8 mouse cellular contexts compared by ENCODE assay signal in genomic region chr4:141382406-141382805, GRCm38 (mm10). TPM values are rescaled to one million over a fixed set of nuclear protein-coding genes. Genes with fewer than 3 reads are reported as not detected.
DNase-seq lines count a peak whose midpoint lies in the region; ATAC-seq and TF ChIP-seq lines count a peak whose summit lies in the region.

No protein-coding gene starts in this region.

- DNase-seq in kidney, adult 18-20 months = no peak
- peak; percentile 66 for DNase-seq in embryonic facial prominence, embryonic 11.5 days (ENCODE audit: low spot score)
- peak; percentile 58 for DNase-seq in neural tube, embryonic 11.5 days (ENCODE audit: low spot score)
- DNase-seq in urinary bladder, adult 2 months (ENCODE audit: low spot score) = no peak
- no peak for DNase-seq in layer of hippocampus, adult 9-10 months (ENCODE audit: low spot score)
- DNase-seq in cerebellum, adult 2 months = no peak

- no peaks in the 10 kb centered on the region for H3K9me3 ChIP-seq in kidney, embryonic 15.5 days (replicated peaks)
- H3K9me3 ChIP-seq in embryonic facial prominence, embryonic 11.5 days (replicated peaks; ENCODE audit: control insufficient read depth, low read length) = no peaks in the 10 kb centered on the region
- no peaks in the 10 kb centered on the region for H3K9me3 ChIP-seq in intestine, postnatal 0 days (ENCODE audit: control insufficient read depth)
- no peaks in the 10 kb centered on the region for H3K9me3 ChIP-seq in neural tube, embryonic 11.5 days (ENCODE audit: control insufficient read depth, low read length)

- H3K36me3 ChIP-seq in kidney, embryonic 15.5 days = no peaks in the 10 kb centered on the region
- H3K36me3 ChIP-seq in embryonic facial prominence, embryonic 11.5 days (replicated peaks; ENCODE audit: control insufficient read depth, insufficient read depth, low read depth, low read length) = no peaks in the 10 kb centered on the region
- H3K36me3 ChIP-seq in intestine, postnatal 0 days (ENCODE audit: control insufficient read depth, insufficient read depth) = no peaks in the 10 kb centered on the region
- H3K36me3 ChIP-seq in neural tube, embryonic 11.5 days (ENCODE audit: control insufficient read depth, insufficient read depth, low read length) = no peaks in the 10 kb centered on the region

- peak; percentile 34; the same call in 1 of the 2 replicates for ATAC-seq in kidney, embryonic 15.5 days (replicated peaks; ENCODE audit: low FRiP score)
- no peak for ATAC-seq in embryonic facial prominence, embryonic 11.5 days (replicated peaks; ENCODE audit: insufficient number of reproducible peaks, low FRiP score, low TSS enrichment, low read depth)
- ATAC-seq in intestine, postnatal 0 days = 0 out of 2 replicates have a peak, but pooled peaks have one; percentile 26
- ATAC-seq in neural tube, embryonic 11.5 days (ENCODE audit: insufficient read depth, low FRiP score, low TSS enrichment) = no peak

- TF ChIP-seq CTCF in intestine, postnatal 0 days (IDR thresholded peaks at IDR 0.05; ENCODE audit: low read depth) = peak; percentile 44
- TF ChIP-seq CTCF in cerebellum, adult 2 months (IDR thresholded peaks at IDR 0.05; ENCODE audit: borderline replicate concordance, insufficient read depth, low read depth, low read length) = no peak

- TF ChIP-seq POLR2A in cerebellum, adult 2 months (IDR thresholded peaks at IDR 0.05; ENCODE audit: borderline replicate concordance, insufficient read depth, low read length) = no peak

- WGBS in kidney, embryonic 15.5 days = under 1% methylated on average over 25 of the region's 25 CpGs
- under 1% methylated on average over 25 of the region's 25 CpGs for WGBS in embryonic facial prominence, embryonic 11.5 days
- 4% methylated on average over 25 of the region's 25 CpGs for WGBS in intestine, postnatal 0 days
- 1% methylated on average over 22 of the region's 25 CpGs for WGBS in neural tube, embryonic 11.5 days
- WGBS in cerebellum, adult 2 months = 2% methylated on average over 24 of the region's 25 CpGs

- no peak overlapping the region for H3K27ac ChIP-seq in kidney, embryonic 15.5 days
- no peak overlapping the region for H3K27ac ChIP-seq in embryonic facial prominence, embryonic 11.5 days (replicated peaks; ENCODE audit: low read depth, low read length)
- no peak overlapping the region for H3K27ac ChIP-seq in intestine, postnatal 0 days (ENCODE audit: low read depth, low read length)
- no peak overlapping the region for H3K27ac ChIP-seq in neural tube, embryonic 11.5 days (ENCODE audit: low read depth, low read length)
- H3K27ac ChIP-seq in cerebellum, adult 2 months (ENCODE audit: insufficient read depth, low read length) = no peak overlapping the region

- H3K4me1 ChIP-seq in kidney, embryonic 15.5 days = peaks cover 23% of the 10 kb centered on the region
- no peaks in the 10 kb centered on the region for H3K4me1 ChIP-seq in embryonic facial prominence, embryonic 11.5 days (ENCODE audit: control insufficient read depth, insufficient read depth, low read length)
- 0 out of 2 replicates have a peak, but pooled peaks cover 5% of the 10 kb centered on the region for H3K4me1 ChIP-seq in intestine, postnatal 0 days (replicated peaks; ENCODE audit: control insufficient read depth, insufficient read depth, low read length)
- peaks cover 8% of the 10 kb centered on the region; the same call in 1 of the 2 replicates for H3K4me1 ChIP-seq in neural tube, embryonic 11.5 days (ENCODE audit: control insufficient read depth, insufficient read depth, low read length)
- H3K4me1 ChIP-seq in cerebellum, adult 2 months (ENCODE audit: control insufficient read depth, insufficient read depth, low read length) = no peaks in the 10 kb centered on the region; the same call in 1 of the 2 replicates

- H3K4me2 ChIP-seq in kidney, embryonic 15.5 days = peak overlapping the region; percentile 84
- H3K4me2 ChIP-seq in embryonic facial prominence, embryonic 11.5 days (ENCODE audit: low read depth, low read length) = peak overlapping the region; percentile 52
- peak overlapping the region; percentile 63 for H3K4me2 ChIP-seq in intestine, postnatal 0 days (replicated peaks; ENCODE audit: low read depth)
- peak overlapping the region; percentile 52 for H3K4me2 ChIP-seq in neural tube, embryonic 11.5 days (ENCODE audit: low read depth)

- H3K9ac ChIP-seq in kidney, embryonic 15.5 days = peak overlapping the region; percentile 31; the same call in 1 of the 2 replicates
- peak overlapping the region; percentile 26 for H3K9ac ChIP-seq in embryonic facial prominence, embryonic 11.5 days (replicated peaks; ENCODE audit: low read length)
- 0 out of 2 replicates have a peak overlapping the region, but pooled peaks have one; percentile 11 for H3K9ac ChIP-seq in intestine, postnatal 0 days (ENCODE audit: low read depth, low read length)
- peak overlapping the region; percentile 27; the same call in 1 of the 2 replicates for H3K9ac ChIP-seq in neural tube, embryonic 11.5 days (ENCODE audit: low read length)

- H3K4me3 ChIP-seq in kidney, embryonic 15.5 days (replicated peaks) = peak overlapping the region; percentile 42
- peak overlapping the region; percentile 25 for H3K4me3 ChIP-seq in embryonic facial prominence, embryonic 11.5 days (ENCODE audit: low read depth, low read length)
- peak overlapping the region; percentile 33 for H3K4me3 ChIP-seq in intestine, postnatal 0 days (ENCODE audit: low read depth, low read length)
- H3K4me3 ChIP-seq in neural tube, embryonic 11.5 days (ENCODE audit: low read depth, low read length) = peak overlapping the region; percentile 26
- H3K4me3 ChIP-seq in cerebellum, adult 2 months (replicated peaks; ENCODE audit: insufficient read depth, low read depth, low read length) = no peak overlapping the region

- H3K27me3 ChIP-seq in kidney, embryonic 15.5 days = peaks cover 52% of the 10 kb centered on the region
- H3K27me3 ChIP-seq in embryonic facial prominence, embryonic 11.5 days (ENCODE audit: control insufficient read depth, insufficient read depth, low read length) = peaks cover 37% of the 10 kb centered on the region
- peaks cover 29% of the 10 kb centered on the region; the same call in 1 of the 2 replicates for H3K27me3 ChIP-seq in intestine, postnatal 0 days (replicated peaks; ENCODE audit: control insufficient read depth, insufficient read depth, low read length)
- H3K27me3 ChIP-seq in neural tube, embryonic 11.5 days (ENCODE audit: control insufficient read depth, insufficient read depth, low read length) = peaks cover 42% of the 10 kb centered on the region
- H3K27me3 ChIP-seq in cerebellum, adult 2 months (ENCODE audit: control insufficient read depth, insufficient read depth, low read length) = no peaks in the 10 kb centered on the region

RNA-seq across cellular contexts. Expression of gene Fam131c, which starts 14.4 kb away (rescaled TPM):
- polyA plus RNA-seq in kidney, embryonic 15.5 days (2015; fragmentation: Nextera tagmentation; extraction: Ambion mirVana) = 2.0 and 2.4 TPM in 2 replicates
- polyA plus RNA-seq in embryonic facial prominence, embryonic 11.5 days (2014; fragmentation: Nextera tagmentation; extraction: Ambion mirVana) = 0.76 and 1.3 TPM in 2 replicates
- polyA plus RNA-seq in intestine, postnatal 0 days (2015; fragmentation: Nextera tagmentation; extraction: Ambion mirVana) = 1.4 and 2.4 TPM in 2 replicates
- 0.34 and 0.85 TPM in 2 replicates for polyA plus RNA-seq in neural tube, embryonic 11.5 days (2014; fragmentation: Nextera tagmentation; extraction: Ambion mirVana)
- polyA plus RNA-seq in urinary bladder, adult 2 months (2012; rRNA removed) = 0.28 and 0.66 TPM in 2 replicates
- 17.9 and 18.2 TPM in 2 replicates for polyA plus RNA-seq in cerebellum, adult 2 months (2012; rRNA removed)

RNA-seq across cellular contexts. Expression of gene Clcnka, which starts 16.1 kb away (rescaled TPM):
- 7.6 and 8.5 TPM in 2 replicates for polyA plus RNA-seq in kidney, embryonic 15.5 days (2015; fragmentation: Nextera tagmentation; extraction: Ambion mirVana)
- 0.27 and 0.45 TPM in 2 replicates for polyA plus RNA-seq in embryonic facial prominence, embryonic 11.5 days (2014; fragmentation: Nextera tagmentation; extraction: Ambion mirVana)
- 0.14 TPM in 1 of 2 replicates, not detected in the other for polyA plus RNA-seq in intestine, postnatal 0 days (2015; fragmentation: Nextera tagmentation; extraction: Ambion mirVana)
- polyA plus RNA-seq in neural tube, embryonic 11.5 days (2014; fragmentation: Nextera tagmentation; extraction: Ambion mirVana) = 0.09 TPM in 1 of 2 replicates, not detected in the other
- polyA plus RNA-seq in urinary bladder, adult 2 months (2012; rRNA removed) = not detected in 2 replicates
- polyA plus RNA-seq in cerebellum, adult 2 months (2012; rRNA removed) = 0.03 TPM in 1 of 2 replicates, not detected in the other

RNA-seq across cellular contexts. Expression of gene Clcnkb, which starts 33.4 kb away (rescaled TPM):
- 19.5 and 19.8 TPM in 2 replicates for polyA plus RNA-seq in kidney, embryonic 15.5 days (2015; fragmentation: Nextera tagmentation; extraction: Ambion mirVana)
- not detected in 2 replicates for polyA plus RNA-seq in embryonic facial prominence, embryonic 11.5 days (2014; fragmentation: Nextera tagmentation; extraction: Ambion mirVana)
- not detected in 2 replicates for polyA plus RNA-seq in intestine, postnatal 0 days (2015; fragmentation: Nextera tagmentation; extraction: Ambion mirVana)
- polyA plus RNA-seq in neural tube, embryonic 11.5 days (2014; fragmentation: Nextera tagmentation; extraction: Ambion mirVana) = not detected in 2 replicates
- polyA plus RNA-seq in urinary bladder, adult 2 months (2012; rRNA removed) = 0.30 TPM in 1 of 2 replicates, not detected in the other
- polyA plus RNA-seq in cerebellum, adult 2 months (2012; rRNA removed) = not detected in 2 replicates

RNA-seq across cellular contexts. Expression of gene Hspb7, which starts 38.2 kb away (rescaled TPM):
- 1.0 and 1.1 TPM in 2 replicates for polyA plus RNA-seq in kidney, embryonic 15.5 days (2015; fragmentation: Nextera tagmentation; extraction: Ambion mirVana)
- 0.10 and 0.45 TPM in 2 replicates for polyA plus RNA-seq in embryonic facial prominence, embryonic 11.5 days (2014; fragmentation: Nextera tagmentation; extraction: Ambion mirVana)
- polyA plus RNA-seq in intestine, postnatal 0 days (2015; fragmentation: Nextera tagmentation; extraction: Ambion mirVana) = 4.7 and 8.0 TPM in 2 replicates
- polyA plus RNA-seq in neural tube, embryonic 11.5 days (2014; fragmentation: Nextera tagmentation; extraction: Ambion mirVana) = 0.11 TPM in 1 of 2 replicates, not detected in the other
- 30.6 and 48.4 TPM in 2 replicates for polyA plus RNA-seq in urinary bladder, adult 2 months (2012; rRNA removed)
- 0.10 and 0.16 TPM in 2 replicates for polyA plus RNA-seq in cerebellum, adult 2 months (2012; rRNA removed)

RNA-seq across cellular contexts. Expression of gene Srarp, which starts 53.5 kb away (rescaled TPM):
- polyA plus RNA-seq in kidney, embryonic 15.5 days (2015; fragmentation: Nextera tagmentation; extraction: Ambion mirVana) = not detected in 2 replicates
- not detected in 2 replicates for polyA plus RNA-seq in embryonic facial prominence, embryonic 11.5 days (2014; fragmentation: Nextera tagmentation; extraction: Ambion mirVana)
- polyA plus RNA-seq in intestine, postnatal 0 days (2015; fragmentation: Nextera tagmentation; extraction: Ambion mirVana) = not detected in 2 replicates
- not detected in 2 replicates for polyA plus RNA-seq in neural tube, embryonic 11.5 days (2014; fragmentation: Nextera tagmentation; extraction: Ambion mirVana)
- 0.81 and 0.85 TPM in 2 replicates for polyA plus RNA-seq in urinary bladder, adult 2 months (2012; rRNA removed)
- polyA plus RNA-seq in cerebellum, adult 2 months (2012; rRNA removed) = 8.7 and 12.9 TPM in 2 replicates

Comparison
In these comparisons a context has a peak if more than half of its experiments do, and no peak if none do; other contexts are left out.
1. ATAC-seq: peak in kidney, embryonic 15.5 days (single experiment) and intestine, postnatal 0 days (single experiment); none in embryonic facial prominence, embryonic 11.5 days (single experiment) and neural tube, embryonic 11.5 days (single experiment).
2. DNase-seq: peak in embryonic facial prominence, embryonic 11.5 days (single experiment) and neural tube, embryonic 11.5 days (single experiment); none in kidney, adult 18-20 months (single experiment), urinary bladder, adult 2 months (single experiment), layer of hippocampus, adult 9-10 months (single experiment) and cerebellum, adult 2 months (0 of 2).
3. RNA of gene Clcnkb, which starts 33.4 kb away (polyA plus RNA-seq): 19.5 to 19.8 TPM in kidney, embryonic 15.5 days; 0.30 TPM in urinary bladder, adult 2 months, not detected in embryonic facial prominence, embryonic 11.5 days, not detected in intestine, postnatal 0 days, not detected in neural tube, embryonic 11.5 days and not detected in cerebellum, adult 2 months; every median in the first group is over 10 times any median in the second.
4. Peak in every context shown above with its lines, with median percentiles within 50 percentile points of each other: H3K4me2 ChIP-seq and H3K9ac ChIP-seq.